Mouse (Mus musculus) layer of hippocampus, adult 11-12 months (tissue): ENCODE measurements around the gene Apbb1.

Experiments
- DNase-seq: peaks from one replicate; pipeline ENCODE4 v3.0.0; 2022; ENCODE audit warnings: low spot score

The Apbb1 gene

DNA sequence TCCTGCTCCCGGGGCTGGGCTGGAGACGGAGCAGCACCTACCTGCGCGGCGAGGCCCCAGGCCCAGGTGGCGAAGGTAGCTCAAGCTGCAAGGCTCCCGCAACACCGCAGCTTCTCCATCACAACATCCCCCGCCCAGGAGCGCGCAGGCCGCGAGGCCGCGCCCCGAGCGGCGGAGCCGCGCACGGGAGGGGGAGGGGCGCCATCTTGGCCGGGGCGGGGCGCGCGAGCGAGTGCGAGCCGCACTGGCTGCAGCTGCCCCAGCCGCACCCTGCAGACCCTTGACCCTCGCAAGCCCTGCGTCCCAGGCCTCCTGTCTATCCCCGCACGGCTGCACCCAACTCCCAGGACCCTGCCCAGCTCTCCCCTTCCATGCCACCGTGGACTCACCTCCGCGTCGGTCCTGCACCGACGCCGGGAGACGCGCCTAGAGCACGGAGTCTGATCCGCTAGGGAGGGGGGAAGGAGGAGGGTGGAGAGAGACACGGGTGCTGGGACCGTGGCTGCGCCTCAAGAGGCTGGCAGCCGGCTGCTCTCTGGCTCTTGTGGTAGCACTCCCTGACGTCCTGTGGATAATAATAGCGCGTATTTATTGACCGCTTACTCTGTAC, at the start of gene Apbb1:
Gene Apbb1, minus strand, starts transcription at position 560 of the 610 bp plus-strand sequence.
- DNase-seq, result peak; percentile 79

DNA sequence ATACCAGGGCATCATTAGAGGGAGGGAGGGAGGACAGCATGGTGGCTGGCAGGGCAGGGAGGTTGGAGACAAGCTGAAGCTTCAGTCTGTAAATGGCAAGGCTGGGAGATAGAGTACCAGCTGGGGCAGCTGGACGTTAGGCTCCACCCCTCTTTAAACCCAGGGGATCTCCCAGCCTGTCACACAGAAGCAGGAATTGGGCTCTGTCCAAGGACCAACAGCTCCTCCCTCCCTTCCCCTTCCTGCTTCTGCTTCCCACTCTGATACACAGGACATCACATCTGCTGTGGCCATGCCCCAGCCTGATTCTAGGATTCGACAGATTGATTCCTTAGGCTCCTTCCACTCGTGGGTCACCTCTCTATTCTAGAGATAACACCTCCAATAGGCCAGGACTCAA, 47.2 kb upstream of the Apbb1 start:
- peak; percentile 76 for DNase-seq

DNA sequence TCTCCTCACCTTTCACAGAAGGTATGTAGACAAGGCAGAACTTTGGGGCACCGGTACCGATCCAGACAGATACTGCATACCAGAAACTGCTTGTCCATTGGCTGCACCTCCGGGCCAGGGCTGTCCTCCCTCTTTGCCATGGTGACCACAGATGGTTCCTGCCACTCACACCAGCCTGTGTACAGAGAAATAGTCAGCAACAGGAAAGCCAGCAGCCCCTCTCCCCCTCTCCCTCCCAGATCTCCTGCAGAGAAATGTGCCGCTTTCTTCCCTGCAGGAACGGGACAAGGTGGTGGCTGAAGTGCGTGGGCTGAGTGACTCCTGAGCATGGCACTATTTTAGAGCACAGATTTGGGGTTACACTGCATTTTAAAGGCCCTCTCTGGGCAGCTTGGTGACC, 43.9 kb upstream of the Apbb1 start:
- no peak for DNase-seq

DNA sequence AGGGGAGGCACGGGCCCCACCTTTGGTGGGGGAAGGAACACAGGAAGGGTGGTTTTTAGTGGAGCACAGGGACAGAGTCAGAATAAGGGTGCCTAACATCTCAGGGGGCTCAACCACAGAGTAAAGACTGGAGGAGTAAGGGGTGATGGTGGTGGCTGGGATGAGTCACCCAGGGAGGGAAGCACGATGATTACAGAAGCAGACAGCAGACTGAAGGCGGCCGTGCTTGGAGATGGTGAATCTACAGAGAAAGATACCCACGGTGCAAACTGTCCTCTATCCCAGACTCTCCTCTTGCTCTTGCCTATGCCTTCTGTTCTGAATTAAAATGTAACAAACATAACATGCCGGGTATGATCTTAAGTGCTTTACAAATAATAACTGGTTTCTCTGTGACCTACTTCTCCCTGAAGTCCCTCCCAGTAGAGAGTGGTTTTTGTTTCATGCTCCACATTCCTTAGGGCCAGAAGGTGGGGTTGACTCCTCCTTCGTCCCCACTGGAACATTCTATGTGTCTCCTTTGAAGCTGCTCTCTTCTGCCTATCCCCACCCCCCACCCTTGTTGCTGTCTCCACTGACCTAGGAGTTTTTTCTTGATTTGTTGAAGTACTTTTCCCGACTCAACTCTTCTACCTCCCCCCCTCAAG, 40.3 kb upstream of the Apbb1 start:
- no peak for DNase-seq

DNA sequence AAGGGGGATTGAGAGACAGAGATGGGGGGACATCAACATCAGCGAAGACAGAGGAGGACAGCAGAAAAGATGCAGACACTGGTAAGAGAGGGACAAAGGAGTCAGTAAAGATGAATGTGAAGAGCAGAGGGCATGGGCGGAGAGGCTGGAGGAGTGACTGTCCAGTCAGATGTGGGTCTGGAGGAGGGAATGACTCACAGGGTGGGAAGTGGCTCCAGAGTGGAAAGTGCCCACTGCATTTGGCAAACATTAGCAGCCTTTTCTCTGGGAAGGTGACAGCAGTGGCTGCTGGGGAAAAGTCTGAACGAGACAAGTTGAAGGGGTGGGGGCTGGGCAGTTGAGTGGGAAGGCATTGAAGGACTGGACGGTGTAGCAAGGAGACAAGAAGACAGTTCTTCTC, 39.6 kb upstream of the Apbb1 start:
- DNase-seq, result no peak

DNA sequence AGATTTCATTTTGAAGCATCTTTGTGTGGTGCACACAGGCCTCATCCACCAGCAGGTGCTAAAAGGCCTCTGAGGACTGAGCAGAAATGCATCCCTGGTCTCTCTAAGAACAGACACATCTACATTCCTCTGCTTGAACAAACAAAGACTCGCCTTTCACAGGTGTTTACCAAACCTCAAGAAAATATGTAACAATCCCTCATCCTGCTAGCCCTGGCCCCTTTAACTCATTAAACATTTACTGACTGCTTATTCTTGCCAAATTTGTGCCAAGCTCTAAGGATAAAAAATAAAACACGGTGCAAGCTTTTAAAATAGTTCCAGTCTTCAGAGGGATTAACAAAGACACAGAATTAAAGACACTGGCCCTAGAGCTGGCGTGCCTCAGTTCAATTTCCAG, 38.2 kb upstream of the Apbb1 start:
- no peak for DNase-seq

DNA sequence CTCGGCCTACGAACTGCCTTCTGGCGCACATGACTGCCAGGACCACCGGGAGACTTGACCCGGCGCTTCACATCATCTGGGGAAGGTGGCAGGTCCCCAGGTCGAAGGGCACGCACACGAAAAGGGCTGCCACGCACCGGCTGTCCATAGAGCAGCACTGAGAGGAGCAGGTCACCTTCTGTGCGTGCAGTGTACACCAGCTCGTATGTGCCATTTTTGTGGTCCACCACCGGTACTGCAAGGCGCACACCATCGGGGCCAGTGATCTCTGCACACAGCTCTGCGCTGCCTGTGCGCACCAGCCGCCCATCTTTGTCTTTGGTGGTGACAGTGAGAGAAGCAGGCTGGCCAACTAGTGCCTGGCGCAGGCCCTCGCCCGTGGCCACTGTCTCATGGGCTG, 36.4 kb upstream of the Apbb1 start:
- no peak for DNase-seq

DNA sequence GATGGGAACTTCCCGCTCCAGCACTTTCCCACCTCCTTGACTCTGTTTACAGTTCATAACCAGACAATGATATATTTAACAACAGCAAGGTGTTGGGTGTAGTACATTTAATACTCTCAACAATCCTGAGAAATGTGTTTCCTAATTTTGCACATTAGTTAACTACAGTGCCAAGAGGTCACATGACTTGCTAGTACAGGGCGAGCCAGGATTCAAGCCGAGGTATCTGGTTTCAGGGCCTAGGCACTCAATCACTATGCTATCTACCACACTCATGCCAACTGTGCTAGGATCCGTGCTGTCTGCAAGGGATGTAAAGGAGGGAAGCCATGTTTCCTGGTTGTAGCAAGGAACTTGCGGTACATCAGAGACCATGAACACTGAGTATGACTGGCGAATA, 35.1 kb upstream of the Apbb1 start:
- DNase-seq, result no peak

DNA sequence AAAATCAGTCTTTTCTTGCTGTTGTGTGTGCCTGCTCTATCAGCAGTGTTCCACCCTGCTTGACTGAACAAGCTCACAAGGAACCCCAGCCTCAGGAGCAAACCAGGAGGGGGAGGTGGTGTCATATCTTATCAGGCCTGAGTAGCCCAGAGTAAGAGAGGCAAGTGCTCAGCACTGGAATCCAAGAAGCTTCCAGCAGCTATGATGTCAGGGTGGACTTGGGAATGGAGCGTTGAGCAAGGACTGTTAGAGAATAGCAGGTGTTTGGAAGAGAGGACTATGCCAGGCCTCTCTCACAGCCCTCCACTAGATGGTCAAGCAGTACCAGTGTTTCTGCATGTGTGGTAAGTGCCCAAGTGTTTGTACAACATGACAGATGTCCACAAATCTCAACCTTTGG, 34.3 kb upstream of the Apbb1 start:
- no peak for DNase-seq

DNA sequence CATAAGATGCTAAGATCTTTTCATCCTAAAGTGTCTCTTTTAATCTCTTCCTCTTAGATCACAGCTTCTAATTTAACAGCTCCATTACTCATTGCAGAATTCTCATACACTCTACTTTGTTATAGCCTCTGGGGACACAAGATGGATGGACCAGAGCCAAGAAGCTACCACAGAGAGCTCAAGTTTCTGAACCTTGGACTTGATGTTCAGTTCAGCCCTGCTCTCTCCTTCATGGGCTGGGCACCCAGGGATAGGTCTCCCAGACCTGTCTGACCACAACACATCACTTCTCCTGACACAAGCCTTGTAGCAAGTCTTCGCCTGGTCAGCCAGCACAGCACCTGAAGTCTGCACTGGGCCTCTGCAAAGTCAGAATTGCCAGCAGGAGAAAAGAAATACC, 32.9 kb upstream of the Apbb1 start:
- DNase-seq, result no peak

DNA sequence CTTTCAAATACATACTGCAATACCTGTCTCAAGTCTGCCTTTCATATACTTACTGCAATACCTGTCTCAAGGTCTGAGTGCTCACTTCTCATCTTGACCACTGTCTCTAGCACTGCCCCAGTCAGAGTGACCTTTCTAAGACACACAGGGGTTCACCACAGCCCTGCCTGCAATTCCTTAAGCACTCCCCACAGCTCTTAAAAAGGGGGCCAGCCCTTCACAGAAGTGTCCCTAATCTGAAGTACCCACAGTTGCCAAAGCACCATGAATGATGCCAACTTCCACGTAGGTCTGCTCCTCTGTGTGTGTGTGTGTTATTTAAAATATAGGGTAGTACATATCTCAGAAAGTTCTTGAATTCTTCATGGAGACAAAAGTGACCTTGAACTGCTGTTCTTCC, 30.3 kb upstream of the Apbb1 start:
- no peak for DNase-seq

DNA sequence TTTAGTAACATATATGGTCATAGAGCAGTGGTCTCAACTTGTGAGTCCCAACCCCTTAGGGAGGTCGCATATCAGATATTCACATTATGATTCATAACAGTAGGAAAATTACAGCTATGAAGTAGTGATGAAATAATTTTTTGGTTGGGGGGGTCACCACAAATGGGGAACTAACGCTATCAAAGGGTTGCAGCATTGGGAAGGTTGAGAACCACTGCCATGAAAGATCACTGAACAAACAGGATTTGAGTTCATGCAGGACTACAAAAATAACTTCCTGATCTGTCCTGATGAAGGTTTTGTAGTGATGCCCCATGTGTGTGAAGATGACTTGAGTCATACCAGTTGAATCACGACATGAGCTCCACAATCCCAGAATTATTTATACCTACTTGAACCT, 27.0 kb upstream of the Apbb1 start:
- DNase-seq, result no peak

DNA sequence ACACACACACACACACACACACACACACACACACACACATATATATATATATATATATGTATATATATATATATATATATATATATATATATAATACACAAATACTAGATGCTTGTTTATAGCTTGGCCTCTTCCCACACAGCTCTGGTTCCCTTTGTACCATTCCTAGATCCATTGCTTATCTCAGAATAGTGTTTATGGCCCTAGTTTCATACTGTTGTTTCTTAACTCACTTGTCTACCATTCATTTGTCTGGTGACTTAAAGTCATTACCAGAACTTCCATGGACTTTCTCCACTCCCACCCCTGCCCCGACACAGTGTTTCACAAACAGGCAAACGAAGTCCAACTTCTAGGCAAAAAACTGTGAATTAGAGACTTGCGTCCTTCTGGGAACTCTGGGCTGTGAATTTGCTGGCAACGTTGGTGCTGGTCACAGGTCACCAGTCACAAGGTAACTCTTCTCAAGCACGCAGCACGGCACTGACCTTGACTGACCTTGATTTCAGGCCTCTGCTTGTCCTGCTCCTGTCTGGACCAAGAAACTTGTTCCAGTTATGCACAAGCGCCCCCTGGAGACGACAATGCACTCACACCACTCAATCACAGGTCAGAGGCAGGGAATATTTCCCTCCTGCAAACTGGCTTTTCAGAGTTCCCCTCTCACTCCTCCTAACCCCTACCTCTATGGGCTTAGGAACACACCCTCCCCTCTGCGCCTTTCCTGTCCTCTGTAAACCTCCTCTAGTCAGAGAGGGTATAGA, 21.6 kb upstream of the Apbb1 start:
- peak; percentile 77 for DNase-seq

DNA sequence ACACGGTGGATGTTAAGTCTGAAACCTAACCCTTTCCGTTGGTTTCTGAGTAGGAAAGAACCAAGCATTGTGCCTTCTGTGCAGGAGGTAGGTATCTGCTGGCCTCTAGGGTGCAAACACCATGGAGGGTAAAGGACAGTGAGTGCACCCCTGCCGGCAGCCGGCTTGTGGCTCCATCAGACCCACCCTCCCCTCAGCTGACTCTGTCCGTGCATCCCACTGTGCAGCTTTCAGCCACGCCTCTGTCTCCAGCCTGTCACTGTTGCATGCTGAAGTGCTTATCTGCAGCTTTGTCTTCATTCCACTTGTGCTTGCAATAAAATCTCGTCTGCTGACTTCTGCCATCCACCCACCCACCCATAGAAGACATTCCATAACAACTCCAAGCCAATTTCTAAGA, 8.6 kb upstream of the Apbb1 start:
- no peak for DNase-seq

DNA sequence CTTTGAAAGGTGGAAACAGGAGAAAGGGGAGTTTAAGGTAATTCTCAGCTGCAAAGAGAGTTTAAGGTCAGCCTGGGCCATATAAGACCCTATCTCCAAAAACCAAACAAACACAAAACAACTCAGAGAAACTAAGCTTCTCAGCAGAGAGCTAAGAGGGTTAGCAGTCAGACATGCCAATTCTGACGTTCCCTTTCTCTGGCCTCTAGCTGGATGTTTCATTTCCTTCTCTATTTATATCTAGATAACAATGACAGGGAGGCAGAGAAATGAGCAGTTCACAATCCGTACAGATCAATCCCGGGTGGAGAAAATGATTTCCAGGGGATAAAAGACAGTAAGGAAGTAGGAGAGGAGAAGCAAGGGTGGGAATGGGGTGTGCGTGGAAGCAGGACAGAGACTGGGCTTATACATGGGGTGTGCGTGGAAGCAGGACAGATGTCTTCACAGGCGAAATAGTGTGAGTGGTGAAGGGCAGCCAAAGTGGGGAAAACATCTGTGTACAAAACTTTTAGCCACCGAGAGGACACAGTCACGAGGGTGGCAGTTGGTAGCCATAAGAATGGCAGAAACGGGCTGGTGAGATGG, 7.0 kb upstream of the Apbb1 start:
- DNase-seq, result no peak

DNA sequence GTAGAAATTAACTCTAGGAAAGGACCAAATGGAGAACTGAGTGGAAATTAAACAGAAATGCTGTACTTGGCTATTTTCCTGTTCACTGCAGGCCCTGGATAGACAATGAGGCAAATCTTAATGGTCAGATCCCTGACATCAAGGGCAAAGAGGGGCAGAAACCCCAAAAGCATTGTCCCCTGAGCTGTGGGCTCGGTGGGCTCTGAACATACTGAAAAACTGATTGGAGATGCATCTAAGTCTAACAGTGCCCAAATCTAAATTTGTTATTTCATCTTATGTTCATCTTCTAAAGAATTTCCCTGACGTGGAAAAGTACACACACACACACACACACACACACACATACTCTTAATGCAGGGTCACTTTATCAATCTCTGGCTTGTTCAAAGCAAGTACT, 506 bp upstream of the Apbb1 start:
- DNase-seq, result no peak

DNA sequence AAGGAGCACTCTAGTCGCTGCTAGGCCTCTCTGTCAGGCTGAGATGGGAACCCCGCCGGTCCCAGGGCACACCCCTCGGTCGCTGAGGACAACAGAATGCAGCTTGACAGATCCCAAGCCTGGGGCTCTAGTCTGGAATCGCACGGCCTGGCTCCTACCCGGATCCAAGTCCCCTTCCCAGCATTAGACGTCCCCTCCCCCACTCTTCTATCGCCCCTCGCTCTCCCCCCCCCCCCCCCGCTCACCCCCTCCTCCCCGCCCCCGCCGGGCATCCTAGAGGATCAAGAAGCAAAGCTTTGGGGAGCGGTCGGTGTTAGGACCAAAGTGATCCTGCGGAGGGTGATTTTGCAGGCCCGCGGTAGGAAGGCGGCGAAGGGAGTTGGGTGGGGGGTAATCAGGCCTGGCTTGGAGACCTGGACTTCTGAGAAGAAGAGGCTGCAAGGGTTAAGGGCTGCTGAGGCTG, 795 bp downstream of the Apbb1 start:
- peak; percentile 39 for DNase-seq

DNA sequence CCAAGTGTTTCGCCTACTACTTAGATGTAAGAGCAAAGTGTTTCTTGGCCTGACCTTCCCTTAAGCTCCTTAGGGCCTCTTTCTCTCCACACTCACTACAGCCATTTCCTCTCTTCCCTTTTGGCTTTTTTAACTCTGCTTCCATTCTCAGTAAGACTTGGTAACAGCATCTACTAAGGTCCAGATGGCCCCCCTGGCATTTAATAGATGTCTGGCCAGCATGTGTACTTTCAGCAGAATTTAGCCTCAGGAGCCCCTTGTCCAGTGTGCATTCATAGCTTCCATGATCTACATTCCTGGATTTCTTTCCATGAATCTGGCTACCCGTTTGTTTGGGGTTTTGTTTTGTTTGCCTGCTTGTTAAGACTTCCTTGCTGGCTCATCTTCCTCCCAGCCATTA, 3.0 kb downstream of the Apbb1 start:
- DNase-seq, result no peak

DNA sequence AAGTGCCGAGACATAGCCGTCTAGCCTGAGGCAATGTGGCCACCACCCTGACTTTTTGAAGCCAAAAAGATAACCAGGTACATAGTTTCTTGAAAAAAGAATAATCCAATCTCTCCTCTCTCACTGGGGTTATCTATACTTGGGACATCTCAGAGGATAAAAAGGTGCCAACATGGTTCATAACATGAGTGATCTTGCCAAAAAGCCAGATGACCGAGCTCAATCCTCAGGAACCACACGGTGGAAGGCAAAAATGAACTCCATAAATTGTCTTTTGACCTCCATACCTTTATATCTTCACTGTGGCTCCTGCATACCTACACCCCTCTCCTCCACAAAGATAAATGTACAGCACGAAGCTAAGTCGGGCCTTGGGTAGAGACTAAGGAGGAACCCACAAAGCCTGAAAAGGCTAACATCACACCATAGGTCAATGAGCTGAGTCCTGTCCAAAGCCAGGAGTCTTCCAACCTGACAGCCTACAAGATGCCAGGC, 4.0 kb downstream of the Apbb1 start:
- no peak for DNase-seq

DNA sequence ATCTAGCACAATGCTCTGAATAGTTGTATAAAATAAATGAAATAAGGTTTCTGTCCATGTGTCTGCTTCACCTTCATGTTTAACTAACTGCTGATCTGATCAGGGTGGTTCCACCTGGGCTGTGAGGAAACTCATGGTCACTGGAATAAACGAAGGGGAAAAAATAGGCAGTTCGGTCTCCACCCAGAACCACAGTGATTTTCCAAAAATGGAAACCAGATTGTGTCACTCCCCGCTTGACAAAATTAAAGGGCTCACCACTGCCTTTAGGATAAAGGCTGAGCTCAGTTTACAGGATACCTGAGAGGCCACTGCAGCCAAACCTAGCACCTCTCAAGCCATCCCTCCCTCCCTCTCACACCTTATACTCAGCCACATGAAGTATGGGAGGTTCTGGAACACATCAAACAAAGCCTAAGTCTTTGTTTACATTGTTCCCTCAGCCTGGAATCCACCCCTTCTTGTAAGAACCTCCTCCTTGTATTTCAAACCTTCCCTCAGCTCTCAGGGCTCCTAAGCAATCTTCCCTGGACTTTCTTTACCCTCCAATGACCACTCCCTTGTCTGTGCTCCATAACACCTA, 5.2 kb downstream of the Apbb1 start:
- DNase-seq, result no peak

DNA sequence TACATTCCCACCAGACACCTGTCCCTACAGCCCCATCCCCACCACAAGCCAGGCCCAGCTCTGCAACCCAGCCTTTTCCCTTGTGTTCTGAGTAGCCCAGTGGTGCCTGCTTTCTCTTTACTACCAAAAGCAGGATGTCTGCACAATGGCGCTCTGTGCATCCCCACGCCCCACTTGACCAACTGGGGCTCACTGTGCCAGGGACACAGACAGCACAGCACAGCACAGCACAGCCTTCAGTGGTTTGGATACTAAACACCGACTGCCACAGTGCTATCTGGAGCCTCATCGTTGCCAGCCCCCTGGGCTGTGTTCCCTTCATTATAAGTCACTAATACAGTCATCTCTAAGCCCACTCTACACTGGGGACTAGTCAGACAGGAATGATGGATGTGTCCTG, 6.9 kb downstream of the Apbb1 start:
- DNase-seq, result no peak

DNA sequence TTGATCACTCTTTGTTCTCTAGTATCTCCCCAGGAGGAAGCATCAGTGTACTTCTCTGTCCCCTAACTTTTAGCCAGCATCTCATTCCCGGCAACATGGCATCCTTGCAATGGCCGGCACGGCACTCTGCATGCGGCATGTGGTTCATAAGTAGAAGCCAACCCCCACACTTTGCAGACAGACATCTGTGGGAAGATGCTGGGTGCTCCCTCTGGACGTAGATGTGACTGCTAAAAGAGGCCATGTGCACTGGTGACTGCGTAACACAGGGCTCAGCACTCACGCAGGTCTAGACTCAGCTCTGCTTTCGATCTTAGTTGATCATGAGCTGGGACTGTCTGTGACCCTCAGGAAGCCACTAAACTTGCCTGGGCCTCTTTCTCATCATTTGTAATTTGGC, 8.5 kb downstream of the Apbb1 start:
- no peak for DNase-seq

DNA sequence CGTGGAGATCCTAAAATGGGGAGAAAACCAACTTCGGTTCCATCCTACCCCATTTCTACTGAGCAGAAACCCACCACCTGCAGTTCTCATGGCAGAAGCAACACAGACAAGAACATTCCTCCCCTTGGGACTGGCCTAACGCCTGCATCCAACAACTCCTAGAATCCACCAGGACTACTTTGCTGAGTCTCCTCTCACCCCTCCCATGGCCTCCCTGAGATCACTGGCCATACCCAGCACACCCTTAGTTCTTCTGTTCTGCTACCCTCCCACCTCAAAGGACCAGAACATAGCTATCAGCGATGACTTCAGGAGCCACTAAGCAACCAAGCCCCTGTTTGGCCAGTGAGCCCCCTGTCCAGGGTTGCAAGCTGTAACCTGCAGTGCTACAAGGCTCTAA, 10.7 kb downstream of the Apbb1 start:
- no peak for DNase-seq
